Mouse (Mus musculus): ENCODE data around the gene Fbxw11.

GRCm38 (mm10) chr11:32722653-32723052 lies 80.1 kb downstream of the Fbxw11 start:
- no peak for TF ChIP-seq POLR2A (IDR thresholded peaks at IDR 0.05; ENCODE audit: insufficient read length, low read depth)
- TF ChIP-seq E2F4 (IDR thresholded peaks at IDR 0.05; ENCODE audit: insufficient read depth), result no peak
- TF ChIP-seq TCF12 (IDR thresholded peaks at IDR 0.05; ENCODE audit: insufficient read depth, poor library complexity, severe bottlenecking), result no peak
